Mouse (Mus musculus) myocyte (in vitro differentiated cells): ENCODE results near the gene Ptk6. TPM values are rescaled to one million over a fixed set of nuclear protein-coding genes. Genes with fewer than 3 reads are reported as not detected.

Experiments used
- H3K27me3 ChIP-seq: one replicate; pipeline ENCODE4 v1.6.1; 2011; ENCODE audit not compliant: control insufficient read depth, insufficient read depth, insufficient read length
- H3K36me3 ChIP-seq: one replicate; pipeline ENCODE4 v1.6.1; 2011; ENCODE audit not compliant: control insufficient read depth, insufficient read depth
- H3K4me2 ChIP-seq: one replicate; pipeline ENCODE4 v1.6.1; 2011; ENCODE audit warnings: low read depth, control low read depth
- H3K4me3 ChIP-seq: one replicate; pipeline ENCODE4 v1.5.1; 2011; ENCODE audit warnings: mild to moderate bottlenecking, control low read depth, moderate library complexity
- H3K79me2 ChIP-seq: one replicate; pipeline ENCODE4 v1.6.1; 2011; ENCODE audit not compliant: control insufficient read depth, insufficient read depth
- H3ac ChIP-seq: one replicate; pipeline ENCODE4 v1.6.1; 2011; ENCODE audit not compliant: control insufficient read depth, insufficient read length
- CEBPB ChIP-seq: IDR thresholded peaks from 2 replicates; pipeline ENCODE4 v1.6.1; 2011; ENCODE audit warnings: mild to moderate bottlenecking, moderate library complexity; ENCODE audit not compliant: poor library complexity, insufficient read depth, severe bottlenecking
- E2F4 ChIP-seq: IDR thresholded peaks from one replicate; pipeline ENCODE4 v1.6.1; 2011; ENCODE audit warnings: mild to moderate bottlenecking, control low read depth, moderate library complexity; ENCODE audit not compliant: insufficient read depth
- MAX ChIP-seq: IDR thresholded peaks from one replicate; pipeline ENCODE4 v1.6.1; 2011; ENCODE audit warnings: low read depth, mild to moderate bottlenecking, control low read depth
- MYOD1 ChIP-seq, 3 experiments: IDR thresholded peaks; one replicate each; pipeline ENCODE4 v1.6.1; 2011; ENCODE audit warnings: control low read depth in 2 of 3, low read depth in 2 of 3, mild to moderate bottlenecking in 2 of 3, moderate library complexity in 1 of 3; ENCODE audit not compliant: insufficient read length in 2 of 3, control insufficient read depth in 1 of 3
- MYOG ChIP-seq, 3 experiments: IDR thresholded peaks; one replicate each; pipeline ENCODE4 v1.6.1; 2011; ENCODE audit warnings: control low read depth in 2 of 3, low read depth in 2 of 3, mild to moderate bottlenecking in 2 of 3; ENCODE audit not compliant: insufficient read length in 2 of 3, control insufficient read depth in 1 of 3, insufficient read depth in 1 of 3
- POLR2A ChIP-seq: IDR thresholded peaks from one replicate; pipeline ENCODE4 v1.6.1; 2011; ENCODE audit warnings: low read depth, mild to moderate bottlenecking, control low read depth, moderate library complexity; ENCODE audit not compliant: insufficient read length
- POLR2AphosphoS2 ChIP-seq: IDR thresholded peaks from one replicate; pipeline ENCODE4 v1.6.1; 2011; ENCODE audit warnings: low read depth, control low read depth; ENCODE audit not compliant: insufficient read length
- REST ChIP-seq: IDR thresholded peaks from one replicate; pipeline ENCODE4 v1.6.1; 2011; ENCODE audit warnings: mild to moderate bottlenecking, control low read depth, moderate library complexity; ENCODE audit not compliant: insufficient read depth, insufficient read length
- SRF ChIP-seq: IDR thresholded peaks from one replicate; pipeline ENCODE4 v1.6.1; 2011; ENCODE audit warnings: low read depth; ENCODE audit not compliant: control insufficient read depth, insufficient read length
- TCF12 ChIP-seq: IDR thresholded peaks from one replicate; pipeline ENCODE4 v1.6.1; 2011; ENCODE audit warnings: mild to moderate bottlenecking, control low read depth; ENCODE audit not compliant: poor library complexity, insufficient read depth, severe bottlenecking
- TCF3 ChIP-seq: IDR thresholded peaks from one replicate; pipeline ENCODE4 v1.6.1; 2011; ENCODE audit warnings: low read depth, control low read depth; ENCODE audit not compliant: insufficient read length
- USF1 ChIP-seq: IDR thresholded peaks from one replicate; pipeline ENCODE4 v1.6.1; 2011; ENCODE audit warnings: low read depth, mild to moderate bottlenecking, control low read depth, moderate library complexity
- polyA plus RNA-seq: library from polyadenylated mRNA; unstranded; fragments of >200 nt; fragmentation: generic; extraction: Trizol; gene quantifications from one replicate; pipeline ENCODE4 v1.2.1, GENCODE M21; 2012; ENCODE audit warnings: missing spikeins

The Ptk6 gene
- polyA plus RNA-seq, 1 experiment: 0.01 TPM

DNA sequence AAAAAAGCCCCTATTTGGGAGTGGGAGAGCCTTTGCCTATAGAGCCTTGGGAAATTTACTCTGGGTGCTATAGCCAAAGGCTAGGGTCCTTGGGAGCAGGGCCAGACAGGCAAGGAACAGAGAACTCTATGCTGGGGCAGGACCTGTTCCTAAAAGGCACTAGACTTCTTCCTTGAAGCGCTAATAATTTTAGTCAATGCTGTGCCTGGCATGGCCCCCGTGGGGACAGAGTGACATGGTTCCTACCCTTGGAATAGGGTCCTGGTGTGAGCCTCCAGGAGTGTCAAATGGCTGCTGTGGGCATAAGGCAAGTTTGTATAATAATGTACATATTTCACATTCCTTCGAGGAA lies 39.7 kb upstream of the Ptk6 start:
- Histone ChIP-seq H3K4me2 (peak overlapping the region; percentile 88), H3ac (no peak overlapping the region), H3K27me3 (no peaks in the 10 kb centered on the region), H3K79me2 (peaks cover 5% of the 10 kb centered on the region), H3K4me3 (peak overlapping the region; percentile 71), H3K36me3 (no peaks in the 10 kb centered on the region)
- TF ChIP-seq REST (no peak), POLR2AphosphoS2 (no peak), USF1 (no peak), MYOG (IDR thresholded peaks at IDR 0.05; ENCODE audit: control insufficient read depth in 1 of 3, insufficient read depth in 1 of 3, insufficient read length in 2 of 3, low read depth in 2 of 3) (no peak), MAX (no peak), POLR2A (no peak), SRF (no peak), CEBPB (no peak), TCF12 (no peak), MYOD1 (IDR thresholded peaks at IDR 0.05; ENCODE audit: control insufficient read depth in 1 of 3, insufficient read length in 2 of 3, low read depth in 2 of 3) (no peak), TCF3 (no peak), E2F4 (no peak)

DNA sequence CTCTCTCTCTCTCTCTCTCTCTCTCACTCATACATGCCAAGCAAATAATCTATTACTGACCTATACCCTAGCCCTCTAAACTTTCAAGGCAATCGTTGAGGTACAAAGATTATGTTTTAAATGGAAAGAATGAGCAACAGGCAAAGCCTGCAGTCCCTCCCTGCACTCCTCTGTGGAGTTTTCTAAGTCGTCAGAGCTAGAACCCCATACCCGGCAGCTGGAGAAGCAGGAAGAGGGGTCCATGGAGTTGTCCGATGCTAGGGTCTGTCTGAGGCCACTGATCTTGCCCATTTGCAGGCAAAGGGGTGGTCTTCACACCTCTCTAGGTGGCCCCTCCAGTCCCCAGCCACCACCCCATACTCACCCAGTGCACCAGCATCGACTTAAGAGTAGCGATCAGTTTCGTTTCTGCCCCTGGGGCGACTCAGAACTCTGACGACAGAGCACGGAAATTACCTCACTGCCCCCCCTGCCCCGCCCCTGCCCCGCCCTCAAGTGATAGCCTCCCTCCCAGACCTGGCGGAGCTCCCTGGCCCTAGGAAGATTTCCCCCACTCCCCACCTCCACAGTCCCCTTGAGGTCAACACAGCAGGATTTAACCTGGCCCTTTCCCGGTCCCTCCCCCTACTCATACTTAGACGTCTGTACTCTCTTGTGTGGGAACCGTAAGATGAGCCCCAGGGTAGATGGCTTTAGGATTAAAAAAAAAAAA lies 39.2 kb upstream of the Ptk6 start, which contains the start of gene Helz2:
Gene Helz2 (minus strand): TSS at position 426 of the 712 bp plus-strand sequence.
- peak within 1 kb of the TSS; percentile 71 for H3K4me3 ChIP-seq
- H3K4me2 ChIP-seq: peak within 1 kb of the TSS; percentile 88
- H3ac ChIP-seq: no peak within 1 kb of the TSS
- peaks cover 5% of the 10 kb centered on the region for H3K79me2 ChIP-seq
- no peaks in the 10 kb centered on the region for H3K27me3 ChIP-seq
- H3K36me3 ChIP-seq: no peaks in the 10 kb centered on the region
- TF ChIP-seq POLR2A (peak; percentile 76), POLR2AphosphoS2 (peak; percentile 80), TCF12 (no peak), MAX (no peak), CEBPB (no peak), MYOD1 (IDR thresholded peaks at IDR 0.05; ENCODE audit: control insufficient read depth in 1 of 3, insufficient read length in 2 of 3, low read depth in 2 of 3) (no peak), REST (no peak), USF1 (no peak), TCF3 (no peak), MYOG (IDR thresholded peaks at IDR 0.05; ENCODE audit: control insufficient read depth in 1 of 3, insufficient read depth in 1 of 3, insufficient read length in 2 of 3, low read depth in 2 of 3) (no peak), E2F4 (no peak), SRF (no peak)

DNA sequence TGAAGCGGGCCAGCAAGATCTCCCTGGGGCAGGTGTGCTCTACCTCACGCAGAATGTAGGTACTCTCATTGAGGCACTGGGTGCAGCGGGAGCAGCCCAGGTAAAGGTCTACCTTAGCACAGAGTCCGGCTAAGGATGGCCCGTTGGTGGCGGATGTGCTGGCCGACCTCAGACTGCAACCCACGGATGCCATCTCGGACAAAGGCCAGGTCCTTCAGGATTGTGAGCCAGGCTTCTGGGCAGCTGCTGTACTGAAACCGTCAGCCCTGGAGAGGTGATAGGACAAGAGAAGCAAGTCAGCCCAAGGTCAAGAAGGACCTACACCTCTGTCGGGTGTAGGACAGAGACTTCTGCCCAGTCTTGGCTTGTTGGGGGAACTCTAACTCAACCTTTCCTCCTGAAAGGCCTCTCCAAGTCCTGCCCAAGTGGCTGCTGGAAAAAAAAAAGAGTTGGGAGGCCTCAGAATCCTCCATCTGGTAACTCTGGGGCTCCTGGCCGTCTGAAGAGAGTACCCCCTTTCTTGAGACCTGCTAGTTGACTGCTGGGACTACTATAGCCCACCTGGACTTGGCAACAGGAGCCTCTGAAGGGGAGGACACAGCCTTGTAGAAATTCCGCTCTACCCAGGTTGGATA lies 38.3 kb upstream of the Ptk6 start:
- Histone ChIP-seq H3K79me2 (peaks cover 5% of the 10 kb centered on the region), H3K4me2 (peak overlapping the region; percentile 88), H3K27me3 (no peaks in the 10 kb centered on the region), H3K36me3 (no peaks in the 10 kb centered on the region), H3K4me3 (peak overlapping the region; percentile 71), H3ac (no peak overlapping the region)
- TF ChIP-seq TCF3 (no peak), MAX (no peak), POLR2A (no peak), TCF12 (no peak), POLR2AphosphoS2 (no peak), CEBPB (no peak), REST (no peak), MYOD1 (IDR thresholded peaks at IDR 0.05; ENCODE audit: control insufficient read depth in 1 of 3, insufficient read length in 2 of 3, low read depth in 2 of 3) (no peak), MYOG (IDR thresholded peaks at IDR 0.05; ENCODE audit: control insufficient read depth in 1 of 3, insufficient read depth in 1 of 3, insufficient read length in 2 of 3, low read depth in 2 of 3) (no peak), SRF (no peak), E2F4 (no peak), USF1 (no peak)

DNA sequence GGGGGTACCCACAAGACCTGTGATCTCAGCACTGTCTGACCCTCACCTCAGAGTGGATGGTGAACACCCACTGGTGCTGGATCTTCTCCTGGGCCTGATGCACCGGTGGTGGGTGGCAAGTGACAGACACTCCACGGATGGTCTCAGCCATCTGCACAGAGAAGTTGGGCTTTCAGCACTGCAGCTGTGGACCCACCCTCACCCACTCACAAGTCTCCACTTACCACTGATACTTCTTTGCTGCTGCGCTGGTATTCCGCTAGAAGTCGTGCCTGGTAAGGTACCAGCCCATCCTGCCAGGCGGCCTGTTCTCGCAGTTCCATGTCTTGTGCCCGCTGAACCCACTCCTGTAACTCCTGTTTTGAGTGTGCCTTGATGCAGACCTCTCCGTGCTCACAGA lies 36.7 kb upstream of the Ptk6 start:
- TF ChIP-seq TCF3 (no peak), CEBPB (no peak), MAX (no peak), SRF (no peak), POLR2A (no peak), TCF12 (no peak), E2F4 (no peak), POLR2AphosphoS2 (no peak), MYOG (IDR thresholded peaks at IDR 0.05; ENCODE audit: control insufficient read depth in 1 of 3, insufficient read depth in 1 of 3, insufficient read length in 2 of 3, low read depth in 2 of 3) (no peak), REST (no peak), USF1 (no peak), MYOD1 (IDR thresholded peaks at IDR 0.05; ENCODE audit: control insufficient read depth in 1 of 3, insufficient read length in 2 of 3, low read depth in 2 of 3) (no peak)
- H3K4me2 ChIP-seq: no peak overlapping the region
- no peaks in the 10 kb centered on the region for H3K27me3 ChIP-seq
- H3ac ChIP-seq: no peak overlapping the region
- H3K4me3 ChIP-seq: no peak overlapping the region
- no peaks in the 10 kb centered on the region for H3K36me3 ChIP-seq
- H3K79me2 ChIP-seq: peaks cover 5% of the 10 kb centered on the region
